Mouse (Mus musculus): ENCODE data around the gene Cox6b2. TPM values are rescaled to one million over a fixed set of nuclear protein-coding genes. Genes with fewer than 3 reads are reported as not detected.

Gene Cox6b2
- polyA plus RNA-seq, 1 experiment from 2014 or later, result 29.7 TPM

Other genes with a start within 250 kb of the Cox6b2 start
- 3.7 and 15.9 TPM in 2 replicates for gene Tnnt1, start 236.7 kb downstream of the Cox6b2 start, polyA plus RNA-seq (2015; fragmentation: Nextera tagmentation; extraction: Ambion mirVana)
- 1.7 and 2.0 TPM in 2 replicates for gene Tnni3, start 228.9 kb downstream of the Cox6b2 start, polyA plus RNA-seq (2015; fragmentation: Nextera tagmentation; extraction: Ambion mirVana)
- gene Dnaaf3, start 220.6 kb downstream of the Cox6b2 start, polyA plus RNA-seq (2015; fragmentation: Nextera tagmentation; extraction: Ambion mirVana), result 2.8 TPM in 2 replicates
- gene Syt5, start 205.6 kb downstream of the Cox6b2 start, polyA plus RNA-seq (2015; fragmentation: Nextera tagmentation; extraction: Ambion mirVana), result 119 and 124 TPM in 2 replicates
- 0.91 and 1.1 TPM in 2 replicates for gene Ptprh, start 149.1 kb downstream of the Cox6b2 start, polyA plus RNA-seq (2015; fragmentation: Nextera tagmentation; extraction: Ambion mirVana)
- gene Tmem86b, start 121.7 kb downstream of the Cox6b2 start, polyA plus RNA-seq (2015; fragmentation: Nextera tagmentation; extraction: Ambion mirVana), result 1.9 and 2.0 TPM in 2 replicates
- 4.3 and 6.2 TPM in 2 replicates for gene Ppp6r1, start 94.1 kb downstream of the Cox6b2 start, polyA plus RNA-seq (2015; fragmentation: Nextera tagmentation; extraction: Ambion mirVana)
- 175 and 188 TPM in 2 replicates for gene Hspbp1, start 68.0 kb downstream of the Cox6b2 start, polyA plus RNA-seq (2015; fragmentation: Nextera tagmentation; extraction: Ambion mirVana)
- gene Brsk1, start 62.5 kb downstream of the Cox6b2 start, polyA plus RNA-seq (2015; fragmentation: Nextera tagmentation; extraction: Ambion mirVana), result 6.8 and 7.1 TPM in 2 replicates
- gene Tmem150b, start 27.8 kb downstream of the Cox6b2 start, polyA plus RNA-seq (2015; fragmentation: Nextera tagmentation; extraction: Ambion mirVana), result 0.12 and 0.18 TPM in 2 replicates
- 47.4 and 57.4 TPM in 2 replicates for gene Kmt5c, start 13.0 kb downstream of the Cox6b2 start, polyA plus RNA-seq (2015; fragmentation: Nextera tagmentation; extraction: Ambion mirVana)
- gene Fam71e2, start 18.2 kb upstream of the Cox6b2 start, polyA plus RNA-seq (2015; fragmentation: Nextera tagmentation; extraction: Ambion mirVana), result not detected in 2 replicates
- gene Il11, start 29.8 kb upstream of the Cox6b2 start, polyA plus RNA-seq (2015; fragmentation: Nextera tagmentation; extraction: Ambion mirVana), result 0.95 and 1.3 TPM in 2 replicates
- 0.68 TPM in 1 of 2 replicates, not detected in the other for gene Tmem190, start 29.8 kb upstream of the Cox6b2 start, polyA plus RNA-seq (2015; fragmentation: Nextera tagmentation; extraction: Ambion mirVana)
- 6.8 and 9.2 TPM in 2 replicates for gene Tmem238, start 36.6 kb upstream of the Cox6b2 start, polyA plus RNA-seq (2015; fragmentation: Nextera tagmentation; extraction: Ambion mirVana)
- gene Rpl28, start 39.8 kb upstream of the Cox6b2 start, polyA plus RNA-seq (2015; fragmentation: Nextera tagmentation; extraction: Ambion mirVana), result 206 and 212 TPM in 2 replicates
- gene Ube2s, start 59.5 kb upstream of the Cox6b2 start, polyA plus RNA-seq (2015; fragmentation: Nextera tagmentation; extraction: Ambion mirVana), result 250 and 253 TPM in 2 replicates
- 9.9 and 10.0 TPM in 2 replicates for gene Shisa7, start 91.6 kb upstream of the Cox6b2 start, polyA plus RNA-seq (2015; fragmentation: Nextera tagmentation; extraction: Ambion mirVana)
- gene Isoc2b, start 117.2 kb upstream of the Cox6b2 start, polyA plus RNA-seq (2015; fragmentation: Nextera tagmentation; extraction: Ambion mirVana), result 4.2 and 4.6 TPM in 2 replicates
- 0.89 and 0.93 TPM in 2 replicates for gene Isoc2a, start 124.1 kb upstream of the Cox6b2 start, polyA plus RNA-seq (2015; fragmentation: Nextera tagmentation; extraction: Ambion mirVana)
- 0.48 and 0.52 TPM in 2 replicates for gene Gm36210, start 153.4 kb upstream of the Cox6b2 start, polyA plus RNA-seq (2015; fragmentation: Nextera tagmentation; extraction: Ambion mirVana)
- 3.2 and 4.2 TPM in 2 replicates for gene Zfp628, start 162.1 kb upstream of the Cox6b2 start, polyA plus RNA-seq (2015; fragmentation: Nextera tagmentation; extraction: Ambion mirVana)
- gene Nat14, start 168.9 kb upstream of the Cox6b2 start, polyA plus RNA-seq (2015; fragmentation: Nextera tagmentation; extraction: Ambion mirVana), result 35.2 and 39.3 TPM in 2 replicates
- gene Ssc5d, start 172.7 kb upstream of the Cox6b2 start, polyA plus RNA-seq (2015; fragmentation: Nextera tagmentation; extraction: Ambion mirVana), result 1.1 and 2.4 TPM in 2 replicates
- 0.14 TPM in 1 of 2 replicates, not detected in the other for gene Sbk2, start 211.3 kb upstream of the Cox6b2 start, polyA plus RNA-seq (2015; fragmentation: Nextera tagmentation; extraction: Ambion mirVana)
- gene Sbk3, start 218.1 kb upstream of the Cox6b2 start, polyA plus RNA-seq (2015; fragmentation: Nextera tagmentation; extraction: Ambion mirVana), result 0.70 and 0.71 TPM in 2 replicates
- 49.2 and 53.5 TPM in 2 replicates for gene Zfp579, start 243.1 kb upstream of the Cox6b2 start, polyA plus RNA-seq (2015; fragmentation: Nextera tagmentation; extraction: Ambion mirVana)